Mouse (Mus musculus): Measurements from ENCODE around the gene Ank3.

Gene Ank3

GRCm38 (mm10) chr10:69756956-69757672 lies 358.5 kb downstream of the Ank3 start:
- DNase-seq (ENCODE audit: low read depth, low spot score), result peak; percentile 87

- DNase-seq (ENCODE audit: low read depth, low spot score), result peak; percentile 65
Observed at GRCm38 (mm10) chr10:69762977-69763376, 364.4 kb downstream of the Ank3 start.

- no peak for DNase-seq (ENCODE audit: low read depth, low spot score)
Observed at GRCm38 (mm10) chr10:69764402-69764801, 365.8 kb downstream of the Ank3 start.

GRCm38 (mm10) chr10:69777065-69777645 lies 378.6 kb downstream of the Ank3 start:
- peak; percentile 80 for DNase-seq (ENCODE audit: low read depth, low spot score)

GRCm38 (mm10) chr10:69777736-69778135 lies 379.2 kb downstream of the Ank3 start:
- peak; percentile 53 for DNase-seq (ENCODE audit: low read depth, low spot score)

GRCm38 (mm10) chr10:69779246-69779645 lies 380.7 kb downstream of the Ank3 start:
- no peak for DNase-seq (ENCODE audit: low read depth, low spot score)

- DNase-seq (ENCODE audit: low read depth, low spot score), result peak; percentile 90
Observed at GRCm38 (mm10) chr10:69781491-69781890, 382.9 kb downstream of the Ank3 start.

GRCm38 (mm10) chr10:69785235-69785634 lies 386.7 kb downstream of the Ank3 start:
- no peak for DNase-seq (ENCODE audit: low read depth, low spot score)

GRCm38 (mm10) chr10:69785692-69786091 lies 387.1 kb downstream of the Ank3 start:
- no peak for DNase-seq (ENCODE audit: low read depth, low spot score)

GRCm38 (mm10) chr10:69786220-69786993 lies 387.8 kb downstream of the Ank3 start:
- DNase-seq (ENCODE audit: low read depth, low spot score), result no peak

GRCm38 (mm10) chr10:69787379-69787778 lies 388.8 kb downstream of the Ank3 start:
- DNase-seq (ENCODE audit: low read depth, low spot score), result peak; percentile 56

- no peak for DNase-seq (ENCODE audit: low read depth, low spot score)
Observed at GRCm38 (mm10) chr10:69790606-69791005, 392.0 kb downstream of the Ank3 start.

- DNase-seq (ENCODE audit: low read depth, low spot score), result peak; percentile 74
Observed at GRCm38 (mm10) chr10:69791951-69792350, 393.4 kb downstream of the Ank3 start.

GRCm38 (mm10) chr10:69792400-69792799 lies 393.8 kb downstream of the Ank3 start:
- DNase-seq (ENCODE audit: low read depth, low spot score), result peak; percentile 81

GRCm38 (mm10) chr10:69793079-69793478 lies 394.5 kb downstream of the Ank3 start:
- peak; percentile 89 for DNase-seq (ENCODE audit: low read depth, low spot score)

GRCm38 (mm10) chr10:69795656-69796055 lies 397.1 kb downstream of the Ank3 start:
- no peak for DNase-seq (ENCODE audit: low read depth, low spot score)

GRCm38 (mm10) chr10:69796421-69796886 lies 397.9 kb downstream of the Ank3 start:
- peak; percentile 92 for DNase-seq (ENCODE audit: low read depth, low spot score)

- peak; percentile 95 for DNase-seq (ENCODE audit: low read depth, low spot score)
Observed at GRCm38 (mm10) chr10:69803135-69803756, 404.7 kb downstream of the Ank3 start.

- DNase-seq (ENCODE audit: low read depth, low spot score), result peak; percentile 88
Observed at GRCm38 (mm10) chr10:69804613-69805012, 406.0 kb downstream of the Ank3 start.

- DNase-seq (ENCODE audit: low read depth, low spot score), result no peak
Observed at GRCm38 (mm10) chr10:69810785-69811184, 412.2 kb downstream of the Ank3 start.

- DNase-seq (ENCODE audit: low read depth, low spot score), result peak; percentile 72
Observed at GRCm38 (mm10) chr10:69813823-69814522, 415.4 kb downstream of the Ank3 start.
